Mouse (Mus musculus): ENCODE data around the gene 1700125H20Rik. TPM values are rescaled to one million over a fixed set of nuclear protein-coding genes. Genes with fewer than 3 reads are reported as not detected.

1700125H20Rik gene
- polyA plus RNA-seq (2014; fragmentation: Illumina TruSeq; extraction: RNeasy Lipid Tissue Mini Kit (QIAGEN cat#74804); ENCODE audit: low read depth, low replicate concordance): not detected

GRCm38 (mm10) chr11:85170058-85170740, at the start of gene 1700125H20Rik:
Gene 1700125H20Rik, plus strand, starts transcription at chr11:85170404.

GRCm38 (mm10) chr11:85139581-85140540, 30.3 kb upstream of the 1700125H20Rik start, which contains the start of gene Usp32:
Gene Usp32, minus strand, starts transcription at chr11:85140161.

Other genes starting within 250 kb of the 1700125H20Rik start
- 31.5 TPM for gene Car4, start 212.6 kb upstream of the 1700125H20Rik start, polyA plus RNA-seq (2014; fragmentation: Illumina TruSeq; extraction: RNeasy Lipid Tissue Mini Kit (QIAGEN cat#74804); ENCODE audit: low read depth, low replicate concordance)
- gene Usp32, start 30.2 kb upstream of the 1700125H20Rik start, polyA plus RNA-seq (2014; fragmentation: Illumina TruSeq; extraction: RNeasy Lipid Tissue Mini Kit (QIAGEN cat#74804); ENCODE audit: low read depth, low replicate concordance): 12.4 TPM
- gene Appbp2, start 64.7 kb downstream of the 1700125H20Rik start, polyA plus RNA-seq (2014; fragmentation: Illumina TruSeq; extraction: RNeasy Lipid Tissue Mini Kit (QIAGEN cat#74804); ENCODE audit: low read depth, low replicate concordance): 13.4 TPM
- 6.9 TPM for gene Ppm1d, start 140.8 kb downstream of the 1700125H20Rik start, polyA plus RNA-seq (2014; fragmentation: Illumina TruSeq; extraction: RNeasy Lipid Tissue Mini Kit (QIAGEN cat#74804); ENCODE audit: low read depth, low replicate concordance)
- 27.7 TPM for gene Bcas3, start 182.8 kb downstream of the 1700125H20Rik start, polyA plus RNA-seq (2014; fragmentation: Illumina TruSeq; extraction: RNeasy Lipid Tissue Mini Kit (QIAGEN cat#74804); ENCODE audit: low read depth, low replicate concordance)

All from heart, adult 10 weeks (tissue).